Mouse (Mus musculus) hematopoietic stem cell, adult 5-6 weeks (primary cell): ENCODE results near the gene Fbf1. TPM values are rescaled to one million over a fixed set of nuclear protein-coding genes. Genes with fewer than 3 reads are reported as not detected.
"Not testable (repeated sequence)": the region's sequence is repeated elsewhere in the genome, so short reads cannot be mapped to it uniquely, and the experiment has no call there.

ENCODE experiments used
- ATAC-seq, 2 experiments: fragments of 125-278 bp in 1 of 2; replicated peaks in 1 of 2; 2 replicates each; pipeline ENCODE4 v1.8.0; 2016 to 2017; ENCODE audit warnings: inconsistent platforms in 2 of 2, mild to moderate bottlenecking in 2 of 2, moderate number of reproducible peaks in 2 of 2, low read depth in 1 of 2, moderate TSS enrichment in 1 of 2; ENCODE audit not compliant: low FRiP score in 2 of 2, poor library complexity in 2 of 2, severe bottlenecking in 2 of 2, insufficient read depth in 1 of 2, low TSS enrichment in 1 of 2
- total RNA-seq: library from RNA; stranded (forward); fragments of 172-1452, 232-1000 nt; gene quantifications from 2 replicates; pipeline ENCODE4 v1.2.3, GENCODE M21; 2017

The Fbf1 gene
- total RNA-seq, 1 experiment from 2014 or later, result 46.2 TPM

- ATAC-seq, result no peak
Observed at GRCm38 (mm10) chr11:116127156-116127980, 40.6 kb downstream of the Fbf1 start, which contains the start of gene Trim47. Trim47 (minus strand) TSS chr11:116127210.

GRCm38 (mm10) chr11:116126261-116126660 lies 41.7 kb downstream of the Fbf1 start:
- ATAC-seq, result no peak

DNA sequence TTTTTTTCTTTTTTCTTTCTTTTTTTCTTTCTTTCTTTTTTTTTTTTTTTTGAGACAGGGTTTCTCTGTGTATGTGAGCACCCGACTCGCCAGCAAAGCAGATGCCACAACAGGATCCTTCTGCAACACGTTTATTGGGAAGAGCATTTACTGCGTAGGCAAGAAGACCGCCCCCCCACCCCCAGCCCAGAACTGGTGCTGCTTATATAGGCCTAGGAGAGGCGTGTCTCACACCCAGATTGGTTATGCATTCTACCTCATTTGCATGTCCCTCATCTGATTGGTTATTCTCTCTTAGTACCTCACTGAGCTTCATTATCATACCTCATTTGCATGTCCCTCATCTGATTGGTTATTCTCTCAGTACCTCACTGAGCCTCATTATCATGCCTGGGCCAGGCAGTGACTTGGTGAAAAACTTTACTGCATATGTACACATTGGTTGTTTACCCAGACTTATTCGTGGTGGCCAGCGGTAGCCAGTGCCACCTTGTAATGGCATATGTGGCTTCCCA lies 46.2 kb downstream of the Fbf1 start:
- ATAC-seq, result not testable (repeated sequence)

- ATAC-seq, result no peak
Observed at GRCm38 (mm10) chr11:116117819-116118218, 50.1 kb downstream of the Fbf1 start.

GRCm38 (mm10) chr11:116117241-116117640 lies 50.7 kb downstream of the Fbf1 start:
- ATAC-seq, result no peak

DNA sequence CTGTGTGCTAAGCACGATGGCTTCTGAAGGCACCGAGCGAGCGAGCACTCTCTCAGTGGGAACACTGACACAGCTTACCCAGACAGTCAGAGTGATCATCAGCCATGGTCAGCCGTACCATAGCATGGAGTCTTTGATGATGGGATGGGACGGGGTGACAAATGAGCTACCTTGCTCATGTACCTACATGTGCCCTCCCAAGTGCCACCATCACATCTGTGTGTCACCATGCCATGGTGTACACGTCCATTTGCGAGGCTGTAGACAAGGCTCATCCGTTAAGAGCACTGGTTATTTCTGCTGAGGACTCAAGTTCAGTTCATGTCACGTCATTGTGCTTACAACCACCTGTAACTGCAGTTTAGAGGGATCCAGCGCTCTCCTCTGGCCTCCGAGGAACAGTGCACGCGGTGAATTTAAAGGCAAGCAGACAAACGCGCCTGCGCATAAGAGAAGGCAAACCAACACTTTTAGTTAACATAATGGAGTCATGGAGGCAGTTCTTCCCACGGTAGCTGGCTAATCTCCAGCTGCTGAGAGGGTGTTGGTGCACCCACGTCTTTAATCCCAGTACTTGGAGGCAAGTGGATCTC lies 56.3 kb downstream of the Fbf1 start:
- ATAC-seq, result no peak

GRCm38 (mm10) chr11:116111067-116111466 lies 56.9 kb downstream of the Fbf1 start:
- no peak for ATAC-seq

DNA sequence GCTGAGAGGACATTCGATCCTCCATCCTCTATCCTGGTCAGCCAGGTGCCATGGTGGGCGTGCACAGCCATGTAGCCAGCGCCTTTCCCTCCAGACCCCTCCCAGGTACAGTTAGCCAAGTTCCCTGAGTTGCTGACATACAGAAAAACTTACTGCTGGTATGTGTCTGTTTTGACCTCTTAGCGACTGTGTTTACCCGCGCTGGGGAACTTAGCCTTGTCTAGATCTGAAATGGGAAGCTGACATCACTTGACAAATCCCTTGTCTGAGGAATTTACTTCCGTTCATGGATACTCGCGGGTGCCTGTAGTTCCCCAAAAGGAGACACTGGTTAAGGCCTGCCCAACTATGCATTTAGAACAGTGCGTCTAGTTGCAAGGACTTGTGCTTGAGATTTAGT lies 57.4 kb downstream of the Fbf1 start:
- ATAC-seq, result peak in 1 of 2 experiments; percentile 22; a peak in 1 of 4 replicates

DNA sequence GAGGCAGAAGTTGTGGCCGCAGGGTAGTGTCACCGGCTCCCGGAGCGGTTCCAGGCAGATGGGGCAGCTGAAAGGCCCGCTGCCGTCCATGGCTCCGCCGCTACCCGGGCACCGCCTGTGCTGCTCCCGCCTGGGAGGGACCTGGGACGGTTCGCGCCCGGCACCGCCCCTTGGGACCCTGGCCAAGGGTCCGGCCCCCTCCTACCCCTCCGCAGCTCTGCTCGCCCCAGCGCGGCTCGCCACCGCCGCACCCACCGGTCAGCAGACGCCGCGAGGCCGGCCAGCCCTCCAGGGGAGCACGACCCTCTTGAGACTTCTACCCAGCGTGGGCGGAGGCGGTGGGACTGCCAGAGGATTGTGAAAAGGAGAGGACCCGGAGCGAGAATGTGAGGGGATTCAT lies 57.8 kb downstream of the Fbf1 start:
- 0 out of 4 replicates have a peak, but pooled peaks of 1 of the 2 experiments have one; percentile 24 for ATAC-seq

DNA sequence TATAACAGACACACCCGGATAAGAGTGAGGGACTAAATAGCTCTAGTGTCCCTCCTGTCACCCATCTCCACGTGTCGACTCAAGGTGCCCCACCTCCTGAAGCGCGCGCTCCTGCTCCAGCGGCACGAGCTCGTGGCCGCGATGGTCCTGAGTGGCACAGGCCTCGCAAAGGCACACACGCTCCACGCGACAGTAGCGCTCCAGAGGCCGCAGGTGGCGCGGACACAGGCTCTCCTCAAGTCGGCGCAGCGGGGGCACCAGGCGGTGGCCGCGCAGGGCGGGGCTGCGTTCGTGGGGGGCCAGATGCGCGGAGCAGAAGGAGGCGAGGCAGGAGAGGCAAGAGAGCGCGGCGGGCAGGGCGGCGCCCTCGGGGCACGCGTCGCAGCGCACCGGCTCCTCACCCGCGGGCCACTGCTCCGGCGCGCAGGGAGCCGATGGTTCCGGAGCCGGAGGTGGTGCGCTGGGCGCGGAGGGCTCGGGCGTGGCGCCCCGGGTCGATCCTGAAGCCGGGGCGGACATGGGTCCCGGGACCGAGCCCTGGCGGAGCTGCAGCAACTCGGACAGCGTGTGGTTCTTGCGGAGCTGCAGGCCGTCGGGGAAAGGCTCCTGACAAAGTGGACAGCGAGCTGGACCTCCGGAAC lies 58.4 kb downstream of the Fbf1 start:
- peak in 1 of 2 experiments; percentile 34; a peak in 1 of 4 replicates for ATAC-seq

DNA sequence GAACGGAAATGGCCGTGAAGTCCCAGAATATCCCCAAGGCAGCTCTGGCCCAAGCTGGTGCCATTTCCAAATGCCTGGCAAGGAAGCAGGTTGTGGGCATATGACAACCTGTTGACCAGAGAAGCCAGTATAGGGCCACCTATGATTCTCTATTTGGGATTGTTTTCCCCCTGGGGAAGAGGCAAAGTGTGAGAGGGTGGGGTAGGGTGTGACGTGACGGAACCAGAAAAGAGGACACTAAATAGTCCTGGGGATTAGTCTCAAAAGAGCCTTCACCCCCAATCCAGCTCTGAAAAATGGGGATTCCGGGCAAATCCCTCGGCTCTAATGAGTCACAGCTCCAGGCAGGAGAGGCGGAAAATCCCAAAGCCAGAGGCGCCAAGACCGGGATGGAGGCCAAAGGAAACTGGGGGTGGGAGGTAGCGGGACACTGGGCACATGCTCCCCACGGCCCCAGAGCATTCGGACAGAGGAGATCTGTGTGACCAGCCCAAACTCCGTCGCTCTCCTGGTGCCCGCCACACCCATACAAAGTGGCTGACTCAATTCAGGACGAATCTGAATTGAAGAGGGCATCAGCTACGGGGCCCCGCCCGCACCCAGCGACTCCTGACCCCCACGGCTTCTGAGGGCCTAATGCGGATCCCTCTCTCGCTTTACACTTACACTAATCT lies 59.4 kb downstream of the Fbf1 start:
- ATAC-seq, result no peak

DNA sequence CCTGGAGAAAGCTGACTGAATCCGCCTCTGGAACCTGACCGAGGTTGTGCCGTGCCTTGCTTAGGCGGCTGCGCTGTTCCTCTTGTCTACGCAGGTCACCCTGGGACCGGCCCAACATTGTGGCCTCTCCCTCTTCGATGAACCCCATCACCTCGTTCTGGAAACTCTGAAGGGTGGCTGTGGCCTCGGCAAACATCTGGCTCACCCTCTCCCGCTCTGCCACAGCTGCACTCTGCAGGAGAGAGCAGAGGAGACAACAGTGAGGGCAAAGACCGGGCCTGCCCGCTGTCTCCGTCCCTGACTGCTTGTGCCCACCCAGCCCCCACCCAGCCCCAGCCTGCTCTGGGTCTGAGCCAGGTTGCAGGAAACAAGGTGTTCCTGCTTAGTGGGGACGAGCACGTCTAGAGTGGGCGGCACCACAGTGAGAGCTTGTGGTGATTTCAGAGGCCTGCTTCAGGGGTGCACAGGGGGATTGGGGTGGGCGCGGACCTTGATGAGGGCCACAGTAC lies 60.1 kb downstream of the Fbf1 start:
- ATAC-seq, result no peak

GRCm38 (mm10) chr11:116106963-116107776 lies 60.8 kb downstream of the Fbf1 start:
- no peak for ATAC-seq

DNA sequence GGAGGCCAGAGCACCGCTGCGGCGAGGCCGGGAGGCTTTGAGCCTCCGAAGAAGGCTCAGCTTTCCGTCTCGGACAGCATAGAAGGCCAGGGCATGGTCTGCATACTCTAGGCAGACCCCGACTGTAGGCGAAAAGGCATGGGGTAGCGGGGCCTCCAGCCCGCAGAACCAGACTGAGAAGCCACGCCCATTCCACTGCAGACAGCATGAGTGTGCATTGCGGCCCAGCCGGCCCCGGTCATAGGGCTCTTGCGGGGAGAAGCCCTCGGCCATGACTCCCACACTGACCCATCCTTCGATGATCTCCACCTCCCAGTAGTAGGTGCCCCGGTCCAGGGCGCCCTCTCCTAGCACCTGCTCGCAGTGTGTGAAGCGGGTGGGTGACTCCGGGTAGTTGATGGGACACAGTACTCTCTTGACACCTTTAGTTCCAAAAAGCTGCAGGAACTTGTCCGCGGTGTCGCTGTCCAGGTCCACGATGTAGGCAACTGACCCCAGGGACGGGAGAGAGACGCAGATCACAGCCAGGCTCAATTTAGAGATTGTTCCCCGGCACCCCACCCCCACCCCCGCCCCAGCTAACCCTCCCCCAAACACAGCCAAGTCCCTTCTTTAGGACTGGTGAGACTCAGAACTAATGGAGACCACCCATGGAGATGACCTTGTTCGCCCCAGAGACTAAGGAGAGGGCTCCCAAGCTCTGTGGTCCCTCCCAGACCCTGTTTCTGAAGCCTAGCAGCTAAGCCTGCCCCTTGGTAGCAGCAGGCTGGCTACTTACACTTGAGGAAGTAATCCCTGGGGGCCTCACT lies 61.6 kb downstream of the Fbf1 start:
- ATAC-seq, result no peak

GRCm38 (mm10) chr11:116105065-116105464 lies 62.9 kb downstream of the Fbf1 start:
- no peak for ATAC-seq
